Mouse (Mus musculus): Measurements from ENCODE around the gene Zfp804b. TPM values are rescaled to one million over a fixed set of nuclear protein-coding genes. Genes with fewer than 3 reads are reported as not detected.
A peak's percentile ranks its signal among the peaks of the same experiment; 100 is the strongest.

The Zfp804b gene
- total and polyA plus RNA-seq, 2 experiments from 2014 or later = 3.5 to 5.0 TPM

DNA sequence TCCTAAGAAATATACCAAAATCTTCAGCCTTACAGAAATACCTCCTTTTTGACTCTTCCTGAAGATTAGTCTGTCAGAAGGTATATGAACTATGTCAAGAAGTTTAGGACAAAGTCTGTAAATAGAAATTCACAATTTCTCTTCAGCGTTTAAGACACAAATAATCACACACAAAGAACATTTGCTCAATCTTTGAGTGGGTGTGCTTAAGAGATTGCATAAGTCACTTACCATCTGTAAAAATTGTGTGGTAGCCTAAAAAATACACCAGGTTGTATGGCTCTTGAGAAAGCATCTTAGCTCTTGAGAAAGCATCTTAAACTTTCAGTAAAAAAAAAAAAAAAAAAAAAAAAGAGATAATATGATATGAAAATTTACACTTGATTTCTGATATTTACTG is 60.2 kb downstream of the Zfp804b start:
- Histone ChIP-seq H3K27ac (ENCODE audit: low read depth, low read length) (no peak overlapping the region), H3K9me3 (ENCODE audit: low read length) (no peaks in the 10 kb centered on the region), H3K9ac (replicated peaks; ENCODE audit: low read length, poor library complexity, severe bottlenecking) (no peak overlapping the region), H3K27me3 (ENCODE audit: insufficient read depth, low read length) (no peaks in the 10 kb centered on the region), H3K4me2 (ENCODE audit: low read depth, low read length, poor library complexity, severe bottlenecking) (no peak overlapping the region), H3K4me1 (ENCODE audit: insufficient read depth, low read length) (no peaks in the 10 kb centered on the region), H3K4me3 (ENCODE audit: low read depth, low read length) (no peak overlapping the region), H3K36me3 (ENCODE audit: insufficient read depth, low read length) (no peaks in the 10 kb centered on the region)
- DNase-seq (ENCODE audit: low spot score) (no peak), ATAC-seq (ENCODE audit: low FRiP score) (no peak)
- TF ChIP-seq CTCF (IDR thresholded peaks at IDR 0.05) = no peak
- 88% methylated on average over 1 of the region's 1 CpGs for WGBS

DNA sequence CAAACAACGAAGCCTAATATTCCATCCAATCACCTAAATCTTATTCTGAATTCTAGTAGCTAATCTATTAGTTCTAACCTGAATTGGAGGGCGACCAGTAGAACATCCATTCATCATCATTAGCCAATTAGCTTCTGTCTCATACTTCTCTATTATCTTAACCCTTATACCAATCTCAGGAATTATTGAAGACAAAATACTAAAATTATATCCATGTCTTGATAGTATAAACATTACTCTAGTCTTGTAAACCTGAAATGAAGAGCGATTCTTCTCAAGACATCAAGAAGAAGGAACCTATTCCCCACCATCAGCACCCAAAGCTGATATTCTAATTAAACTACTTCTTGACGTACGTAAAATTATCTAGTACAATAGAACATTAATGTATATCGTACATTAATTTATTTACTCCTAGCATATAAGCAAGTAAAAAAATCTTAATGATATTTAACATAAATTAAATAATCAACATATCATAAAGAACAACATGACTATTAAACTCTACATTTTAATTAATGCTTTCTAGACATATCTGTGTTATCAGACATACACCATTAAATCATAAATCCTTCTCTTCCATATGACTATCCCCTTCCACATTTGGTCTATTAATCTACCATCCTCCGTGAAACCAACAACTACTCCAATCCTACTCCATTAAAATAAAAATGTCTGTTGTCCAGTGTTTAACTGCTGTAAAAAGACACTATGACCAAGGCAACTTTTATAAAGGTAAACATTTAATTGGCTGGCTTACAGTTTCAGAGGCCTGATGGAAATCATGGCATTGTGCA is 67.7 kb downstream of the Zfp804b start:
- ATAC-seq (ENCODE audit: low FRiP score) (no peak), DNase-seq (ENCODE audit: low spot score) (no peak)
- Histone ChIP-seq H3K27me3 (ENCODE audit: insufficient read depth, low read length) (no peaks in the 10 kb centered on the region), H3K9me3 (ENCODE audit: low read length) (no peaks in the 10 kb centered on the region), H3K4me1 (ENCODE audit: insufficient read depth, low read length) (no peaks in the 10 kb centered on the region), H3K4me2 (ENCODE audit: low read depth, low read length, poor library complexity, severe bottlenecking) (no peak overlapping the region), H3K9ac (replicated peaks; ENCODE audit: low read length, poor library complexity, severe bottlenecking) (no peak overlapping the region), H3K36me3 (ENCODE audit: insufficient read depth, low read length) (no peaks in the 10 kb centered on the region), H3K27ac (ENCODE audit: low read depth, low read length) (no peak overlapping the region), H3K4me3 (ENCODE audit: low read depth, low read length) (no peak overlapping the region)
- 91% methylated on average over 7 of the region's 7 CpGs for WGBS
- TF ChIP-seq CTCF (IDR thresholded peaks at IDR 0.05) = no peak

DNA sequence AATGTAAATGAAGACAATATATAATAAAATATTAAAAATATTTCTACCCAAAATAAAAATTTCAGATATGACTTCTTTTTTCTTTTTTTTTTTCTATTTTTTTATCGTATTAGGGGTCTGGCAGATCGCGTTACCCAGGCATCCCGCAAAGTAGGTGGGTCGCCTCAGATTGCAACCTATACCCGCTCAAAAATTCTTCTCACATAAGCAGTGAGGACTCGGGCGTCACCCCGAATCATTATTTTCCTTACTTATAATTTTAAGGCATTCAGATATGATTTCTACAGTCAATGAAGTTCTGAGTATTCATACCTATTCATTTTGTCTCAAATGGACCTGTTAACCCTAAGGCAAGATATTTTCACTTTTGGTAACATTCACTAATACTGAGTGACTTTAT is 167.0 kb downstream of the Zfp804b start:
- DNase-seq (ENCODE audit: low spot score) = no peak
- ATAC-seq (ENCODE audit: low FRiP score) = no peak
- Histone ChIP-seq H3K4me1 (ENCODE audit: insufficient read depth, low read length) (no peaks in the 10 kb centered on the region), H3K36me3 (ENCODE audit: insufficient read depth, low read length) (no peaks in the 10 kb centered on the region), H3K9ac (replicated peaks; ENCODE audit: low read length, poor library complexity, severe bottlenecking) (no peak overlapping the region), H3K9me3 (ENCODE audit: low read length) (no peaks in the 10 kb centered on the region), H3K4me3 (ENCODE audit: low read depth, low read length) (no peak overlapping the region), H3K4me2 (ENCODE audit: low read depth, low read length, poor library complexity, severe bottlenecking) (no peak overlapping the region), H3K27me3 (ENCODE audit: insufficient read depth, low read length) (no peaks in the 10 kb centered on the region), H3K27ac (ENCODE audit: low read depth, low read length) (no peak overlapping the region)
- no peak for TF ChIP-seq CTCF (IDR thresholded peaks at IDR 0.05)
- WGBS = 96% methylated on average over 9 of the region's 9 CpGs

DNA sequence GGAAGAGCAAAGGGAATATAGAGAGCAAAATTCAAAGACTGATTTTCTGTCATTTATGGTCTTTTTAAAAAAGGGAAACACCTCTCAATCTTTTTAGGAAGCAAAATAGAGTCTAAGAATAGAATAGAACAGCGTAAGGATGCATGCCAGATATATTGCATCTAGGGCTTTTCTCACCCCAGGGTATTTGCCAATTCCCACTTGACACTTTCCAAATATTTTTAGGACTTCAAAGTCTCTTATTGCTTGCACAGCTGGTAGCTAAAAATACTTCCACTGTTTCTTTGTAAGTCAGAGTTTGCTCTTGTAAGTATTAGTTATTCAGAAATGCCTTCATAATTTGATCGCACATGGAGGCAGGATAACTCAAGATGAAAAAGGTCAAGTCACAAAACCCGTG is 204.9 kb downstream of the Zfp804b start:
- no peak for TF ChIP-seq CTCF (IDR thresholded peaks at IDR 0.05)
- ATAC-seq (ENCODE audit: low FRiP score) = no peak

DNA sequence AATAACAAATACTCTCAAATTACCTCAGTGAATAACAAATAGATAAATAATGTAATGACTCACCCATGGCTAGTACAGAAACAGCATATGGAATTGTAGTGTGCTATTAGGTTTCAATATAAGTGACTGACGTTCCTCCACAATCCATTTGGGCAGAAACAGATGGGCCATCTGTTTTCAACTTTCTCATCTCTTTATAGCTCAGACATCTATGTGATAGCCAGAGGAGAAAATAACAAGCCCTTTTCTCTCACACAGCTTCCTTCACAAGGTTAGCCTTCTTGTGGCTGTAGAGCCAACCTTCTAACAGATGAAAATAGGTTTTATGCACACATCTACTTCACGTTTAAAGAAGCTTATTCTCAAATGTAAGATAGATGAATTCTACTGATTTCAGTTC is 242.2 kb downstream of the Zfp804b start:
- H3K4me3 ChIP-seq (ENCODE audit: low read depth, low read length) = no peak overlapping the region
- peak; percentile 2 for DNase-seq (ENCODE audit: low spot score)
- no peaks in the 10 kb centered on the region for H3K4me1 ChIP-seq (ENCODE audit: insufficient read depth, low read length)
- H3K27ac ChIP-seq (ENCODE audit: low read depth, low read length) = no peak overlapping the region
- no peak for ATAC-seq (ENCODE audit: low FRiP score)
- no peak overlapping the region for H3K4me2 ChIP-seq (ENCODE audit: low read depth, low read length, poor library complexity, severe bottlenecking)
- TF ChIP-seq CTCF (IDR thresholded peaks at IDR 0.05) = no peak
- no peaks in the 10 kb centered on the region for H3K36me3 ChIP-seq (ENCODE audit: insufficient read depth, low read length)
- H3K27me3 ChIP-seq (ENCODE audit: insufficient read depth, low read length) = no peaks in the 10 kb centered on the region
- H3K9ac ChIP-seq (replicated peaks; ENCODE audit: low read length, poor library complexity, severe bottlenecking) = no peak overlapping the region
- 71% methylated on average over 2 of the region's 2 CpGs for WGBS
- H3K9me3 ChIP-seq (ENCODE audit: low read length) = no peaks in the 10 kb centered on the region

More for the DNA sequence above, 204.9 kb downstream of the Zfp804b start:
- WGBS = 62% methylated on average over 3 of the region's 3 CpGs
- Histone ChIP-seq H3K9me3 (ENCODE audit: low read length) (no peaks in the 10 kb centered on the region), H3K9ac (replicated peaks; ENCODE audit: low read length, poor library complexity, severe bottlenecking) (no peak overlapping the region), H3K4me3 (ENCODE audit: low read depth, low read length) (no peak overlapping the region), H3K4me1 (ENCODE audit: insufficient read depth, low read length) (no peaks in the 10 kb centered on the region), H3K27ac (ENCODE audit: low read depth, low read length) (no peak overlapping the region), H3K4me2 (ENCODE audit: low read depth, low read length, poor library complexity, severe bottlenecking) (no peak overlapping the region), H3K36me3 (ENCODE audit: insufficient read depth, low read length) (no peaks in the 10 kb centered on the region), H3K27me3 (ENCODE audit: insufficient read depth, low read length) (no peaks in the 10 kb centered on the region)
- no peak for DNase-seq (ENCODE audit: low spot score)

DNA sequence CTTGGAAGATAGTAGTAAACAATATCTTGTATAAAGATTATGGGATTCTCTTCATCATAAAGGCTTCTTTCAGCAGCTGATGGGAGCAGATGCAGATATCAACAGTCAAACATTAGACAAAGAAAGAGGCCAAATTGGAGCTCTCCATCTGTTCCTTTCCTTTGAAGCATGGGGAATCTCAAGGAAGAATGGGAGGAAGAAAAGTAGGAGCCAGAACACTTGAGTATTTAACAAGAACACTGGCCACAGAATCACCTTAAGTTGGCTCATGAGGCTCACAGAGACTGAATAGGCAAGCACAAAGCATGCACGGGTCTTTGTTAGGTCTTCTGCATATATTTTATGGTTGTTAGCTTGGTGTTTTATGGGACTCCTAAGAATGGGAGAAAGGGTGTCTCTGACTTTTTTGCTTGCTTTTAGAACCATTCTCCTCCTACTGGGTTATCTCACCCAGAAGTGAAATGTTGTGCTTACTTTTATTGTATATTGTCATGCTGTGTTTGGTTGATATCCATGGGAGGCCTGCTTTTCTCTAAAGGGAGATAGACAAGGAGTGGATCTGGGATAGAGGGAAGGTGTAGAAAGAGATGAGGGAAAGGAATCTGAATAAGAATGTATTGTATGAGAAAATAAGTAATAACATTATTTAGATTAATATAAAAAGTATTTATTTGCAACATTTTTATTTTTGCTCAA is 270.5 kb downstream of the Zfp804b start:
- DNase-seq (ENCODE audit: low spot score) = peak; percentile 1
- H3K36me3 ChIP-seq (ENCODE audit: insufficient read depth, low read length) = no peaks in the 10 kb centered on the region
- 7% methylated on average over 1 of the region's 1 CpGs for WGBS
- no peak overlapping the region for H3K27ac ChIP-seq (ENCODE audit: low read depth, low read length)
- no peak overlapping the region for H3K4me2 ChIP-seq (ENCODE audit: low read depth, low read length, poor library complexity, severe bottlenecking)
- no peak for ATAC-seq (ENCODE audit: low FRiP score)
- H3K4me3 ChIP-seq (ENCODE audit: low read depth, low read length) = no peak overlapping the region
- H3K27me3 ChIP-seq (ENCODE audit: insufficient read depth, low read length) = no peaks in the 10 kb centered on the region
- no peaks in the 10 kb centered on the region for H3K4me1 ChIP-seq (ENCODE audit: insufficient read depth, low read length)
- TF ChIP-seq CTCF (IDR thresholded peaks at IDR 0.05) = no peak
- H3K9ac ChIP-seq (replicated peaks; ENCODE audit: low read length, poor library complexity, severe bottlenecking) = no peak overlapping the region
- H3K9me3 ChIP-seq (ENCODE audit: low read length) = no peaks in the 10 kb centered on the region

Measured in midbrain, postnatal 0 days (tissue).